Mouse (Mus musculus) liver, adult 2 months (tissue): ENCODE measurements around the gene Gm43552.

Source experiments
- CTCF ChIP-seq: fragments of 200-500 bp; IDR thresholded peaks from 2 replicates; pipeline ENCODE4 v1.5.1; 2011; ENCODE audit warnings: low read depth, low read length, control low read depth
- POLR2A ChIP-seq: fragments of 200-500 bp; IDR thresholded peaks from 2 replicates; pipeline ENCODE4 v1.6.1; 2011; ENCODE audit warnings: low read length, control low read depth; ENCODE audit not compliant: insufficient read depth; ENCODE audit errors: extremely low read depth

- no peak for TF ChIP-seq CTCF
- no peak for TF ChIP-seq POLR2A
Observed at GRCm38 (mm10) chr5:65541889-65542288, 49.3 kb upstream of the Gm43552 start.
